Mouse (Mus musculus) bone marrow, adult 2 months (tissue): ENCODE measurements around the gene Xpnpep2. TPM values are rescaled to one million over a fixed set of nuclear protein-coding genes. Genes with fewer than 3 reads are reported as not detected.

Experiments
- H3K27ac ChIP-seq: fragments of 200-500 bp; 2 replicates; pipeline ENCODE4 v1.5.1; 2012; ENCODE audit warnings: low read depth, mild to moderate bottlenecking, control low read depth, inconsistent platforms, low read length; ENCODE audit not compliant: control insufficient read depth, poor library complexity, insufficient read depth
- H3K4me1 ChIP-seq: fragments of 200-500 bp; 2 replicates; pipeline ENCODE4 v1.6.1; 2011; ENCODE audit warnings: low read length; ENCODE audit not compliant: control insufficient read depth, insufficient read depth
- H3K4me3 ChIP-seq: fragments of 200-500 bp; replicated peaks from 2 replicates; pipeline ENCODE3; 2011; ENCODE audit warnings: mild to moderate bottlenecking, low read depth, low read length, control low read depth; ENCODE audit not compliant: control insufficient read depth
- CTCF ChIP-seq: fragments of 200-500 bp; IDR thresholded peaks from 2 replicates; pipeline ENCODE4 v1.5.1; 2011; ENCODE audit warnings: low read length, control low read depth; ENCODE audit not compliant: control insufficient read depth, insufficient read depth
- POLR2A ChIP-seq: fragments of 200-500 bp; IDR thresholded peaks from 2 replicates; pipeline ENCODE4 v1.6.1; 2011; ENCODE audit warnings: low read depth, mild to moderate bottlenecking, control low read depth, low read length, borderline replicate concordance; ENCODE audit not compliant: control insufficient read depth
- WGBS: fragments of 180-500 bp; shearing (Covaris S2); methylation state at CpG from one replicate; pipeline ENCODE4 v1.1.7; 2018; 5-methylcytosine and 5-hydroxymethylcytosine counted together
- polyA plus RNA-seq: library from polyadenylated mRNA; stranded (reverse); fragments of >200 nt; gene quantifications from 2 replicates; pipeline ENCODE4 v1.2.4, GENCODE M21; 2011; ENCODE audit warnings: low replicate concordance; ENCODE audit not compliant: missing spikeins, insufficient read depth, insufficient read length

The Xpnpep2 gene
- polyA plus RNA-seq = not detected in 2 replicates

DNA sequence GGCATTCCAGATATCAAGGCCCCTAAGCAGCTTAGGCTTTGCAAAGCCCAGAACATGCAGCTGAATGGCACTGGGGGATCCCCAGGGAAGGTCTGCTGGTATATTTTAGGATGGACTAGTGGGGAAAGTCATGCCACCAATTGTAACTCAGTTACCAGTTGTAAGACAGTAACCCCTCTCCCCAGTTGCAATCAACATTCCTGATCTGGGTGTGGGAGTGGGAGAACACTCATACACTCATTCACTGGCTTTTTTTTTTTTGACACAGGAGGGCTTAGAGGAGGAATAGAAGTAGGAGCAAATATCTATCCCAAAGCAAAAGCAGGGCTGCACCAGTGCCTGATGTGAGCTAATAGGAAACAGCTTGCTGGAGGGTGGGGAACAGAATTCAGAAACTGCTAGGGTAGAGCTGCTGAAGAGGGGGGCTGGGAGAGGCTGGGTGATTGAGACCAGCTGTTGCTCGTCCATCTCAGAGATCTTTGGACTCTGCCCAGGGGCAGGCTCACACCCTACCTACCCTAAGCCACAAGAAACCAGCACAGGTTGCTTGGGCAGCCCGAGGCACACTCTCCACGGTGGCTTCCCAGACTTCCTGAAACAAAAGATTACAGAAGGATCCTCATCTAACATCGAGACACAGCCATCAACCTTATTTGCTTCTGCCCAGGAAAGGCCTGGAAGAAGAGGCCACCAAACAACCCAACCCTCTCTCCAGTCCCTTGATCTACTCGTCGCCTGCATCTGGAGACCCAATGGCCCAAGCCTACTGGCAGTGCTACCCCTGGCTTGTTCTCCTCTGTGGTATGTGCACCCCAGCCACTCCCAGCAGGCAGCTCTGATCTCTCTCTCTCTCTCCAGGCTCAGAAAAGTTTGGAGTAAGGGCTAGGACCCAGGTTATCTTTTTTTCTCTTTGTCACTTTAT is at the start of gene Xpnpep2:
Gene Xpnpep2, plus strand, starts transcription at position 332 of the 922 bp plus-strand sequence.
- no peak for TF ChIP-seq POLR2A
- no peak for TF ChIP-seq CTCF
- WGBS = 30% methylated on average over 6 of the region's 6 CpGs
- H3K27ac ChIP-seq = no peak within 1 kb of the TSS

DNA sequence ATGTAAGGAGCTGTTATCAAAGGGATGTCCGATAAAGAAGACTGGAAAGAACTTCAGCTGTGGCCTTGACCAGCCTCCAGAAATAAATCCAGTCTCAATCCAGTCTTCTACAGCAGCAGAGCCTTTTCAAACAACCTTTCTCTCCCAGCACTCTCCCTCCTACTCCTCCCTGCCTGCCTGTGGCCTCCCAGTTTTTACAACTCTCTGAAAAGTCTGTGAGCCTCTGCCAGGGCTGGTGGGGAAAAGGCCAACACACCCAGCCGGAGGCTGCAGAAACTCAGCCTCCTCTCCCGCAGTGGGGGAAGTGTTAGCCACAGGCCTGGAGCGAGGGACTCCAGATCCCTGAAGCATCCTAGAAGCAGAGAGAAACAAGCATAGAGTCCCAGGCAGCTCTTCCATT is 46.0 kb upstream of the Xpnpep2 start:
- 88% methylated on average over 4 of the region's 4 CpGs for WGBS
- Histone ChIP-seq H3K27ac (no peak overlapping the region), H3K4me3 (no peak overlapping the region), H3K4me1 (no peaks in the 10 kb centered on the region)
- no peak for TF ChIP-seq POLR2A
- TF ChIP-seq CTCF = no peak

More for the DNA sequence above, at the start of gene Xpnpep2:
- Histone ChIP-seq H3K4me3 (no peak within 1 kb of the TSS), H3K4me1 (peaks cover 2% of the 10 kb centered on the region)

DNA sequence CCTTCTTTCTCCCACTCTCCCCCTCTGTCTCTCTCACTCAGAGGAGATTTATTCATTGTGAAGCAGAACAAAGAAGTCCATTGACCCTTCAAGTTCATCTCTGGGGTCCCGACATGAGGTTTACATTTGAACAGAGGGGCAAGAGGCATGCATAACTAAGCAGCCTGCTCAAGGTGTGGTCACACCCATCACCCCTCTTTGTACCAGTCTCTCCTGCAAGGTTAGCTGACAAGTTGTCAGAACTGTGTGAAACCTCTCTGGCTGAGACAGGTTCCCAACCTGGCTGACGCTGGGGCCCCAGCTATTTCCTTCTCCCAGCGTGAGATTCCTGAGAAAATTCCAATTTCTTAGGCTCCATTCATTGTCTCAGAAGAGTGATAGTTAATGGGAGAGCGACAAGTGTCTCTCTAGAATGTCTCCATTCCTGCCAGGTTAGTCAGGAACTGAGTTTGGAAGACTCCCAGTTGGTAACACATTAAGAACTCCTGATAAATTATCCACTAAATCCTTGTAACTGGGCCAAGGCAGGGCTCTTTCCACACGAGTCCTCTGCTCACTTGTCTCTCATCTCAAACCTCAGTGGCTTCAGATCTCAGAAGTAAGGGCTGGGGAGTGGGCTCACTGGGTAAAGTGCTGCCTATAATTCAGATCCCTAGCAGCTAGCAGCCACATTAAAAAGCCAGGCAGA is 44.2 kb upstream of the Xpnpep2 start:
- no peak overlapping the region for H3K27ac ChIP-seq
- TF ChIP-seq CTCF (no peak), POLR2A (no peak)
- 69% methylated on average over 5 of the region's 5 CpGs for WGBS
- no peak overlapping the region for H3K4me3 ChIP-seq
- no peaks in the 10 kb centered on the region for H3K4me1 ChIP-seq

DNA sequence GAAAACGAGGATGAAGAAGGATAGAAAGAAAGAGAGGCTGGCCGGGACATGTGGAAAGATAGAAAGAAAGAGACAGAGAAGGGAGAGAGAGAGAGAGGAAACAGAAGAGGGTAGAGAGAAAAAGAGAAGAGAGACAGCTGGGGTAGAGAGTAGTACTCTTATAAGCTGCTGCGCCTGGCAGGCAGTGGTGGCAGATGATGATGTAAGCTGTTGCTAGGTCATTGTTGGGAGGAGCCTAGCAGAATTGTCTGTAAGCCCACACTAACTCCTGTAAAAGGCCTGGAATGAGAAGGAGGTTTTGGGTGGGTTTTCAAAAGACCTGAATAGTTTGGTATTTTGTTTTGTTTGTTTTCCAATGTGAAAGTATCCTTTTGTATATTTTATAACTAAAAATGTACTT is 41.6 kb upstream of the Xpnpep2 start:
- Histone ChIP-seq H3K27ac (no peak overlapping the region), H3K4me3 (no peak overlapping the region), H3K4me1 (no peaks in the 10 kb centered on the region)
- TF ChIP-seq POLR2A (no peak), CTCF (no peak)
- WGBS = 61% methylated on average over 3 of the region's 3 CpGs

DNA sequence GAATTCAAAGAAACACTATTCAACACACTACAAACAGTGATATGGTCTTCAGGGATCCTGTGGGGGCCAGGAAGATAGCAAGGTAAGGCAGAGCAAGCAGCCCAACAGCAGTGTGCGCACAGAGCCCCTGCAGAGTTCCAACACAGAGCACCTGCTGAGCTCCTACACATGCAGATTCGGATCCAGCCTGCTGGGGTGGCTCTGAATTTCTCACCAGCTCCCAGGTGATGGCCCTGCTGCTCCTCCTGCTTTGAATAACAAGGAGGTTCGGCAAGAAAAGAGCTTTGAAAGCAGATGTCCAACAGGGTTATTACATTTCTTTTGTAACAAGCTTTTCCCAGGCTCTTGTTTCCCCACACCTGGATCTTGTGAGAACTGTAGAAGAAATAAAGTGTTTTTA is 36.6 kb upstream of the Xpnpep2 start:
- WGBS = 51% methylated on average over 3 of the region's 3 CpGs

DNA sequence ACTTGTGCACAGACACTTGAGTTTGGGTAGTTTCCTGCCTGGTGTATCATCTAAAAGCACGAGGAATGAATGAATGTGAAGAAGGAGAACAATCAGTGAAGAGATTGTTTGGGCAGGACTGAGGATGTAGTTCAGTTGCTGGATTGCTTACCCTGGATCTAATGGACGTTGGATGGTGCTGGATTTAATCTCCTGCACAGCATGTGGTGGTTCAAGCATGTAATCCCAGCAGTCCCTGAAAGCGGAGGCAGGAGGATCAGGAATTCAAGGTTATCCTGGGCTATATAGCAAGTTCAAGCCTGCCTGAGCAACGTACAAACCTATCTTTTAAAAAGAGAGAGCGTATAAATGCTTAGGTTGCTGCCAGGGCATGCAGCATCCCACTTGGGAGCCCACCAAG is 36.1 kb upstream of the Xpnpep2 start:
- no peak overlapping the region for H3K27ac ChIP-seq
- H3K4me1 ChIP-seq = no peaks in the 10 kb centered on the region
- WGBS = 62% methylated on average over 5 of the region's 5 CpGs
- TF ChIP-seq CTCF (no peak), POLR2A (no peak)
- no peak overlapping the region for H3K4me3 ChIP-seq

More for the DNA sequence above, 36.6 kb upstream of the Xpnpep2 start:
- no peak overlapping the region for H3K27ac ChIP-seq
- no peak for TF ChIP-seq CTCF
- TF ChIP-seq POLR2A = no peak
- no peaks in the 10 kb centered on the region for H3K4me1 ChIP-seq
- no peak overlapping the region for H3K4me3 ChIP-seq

DNA sequence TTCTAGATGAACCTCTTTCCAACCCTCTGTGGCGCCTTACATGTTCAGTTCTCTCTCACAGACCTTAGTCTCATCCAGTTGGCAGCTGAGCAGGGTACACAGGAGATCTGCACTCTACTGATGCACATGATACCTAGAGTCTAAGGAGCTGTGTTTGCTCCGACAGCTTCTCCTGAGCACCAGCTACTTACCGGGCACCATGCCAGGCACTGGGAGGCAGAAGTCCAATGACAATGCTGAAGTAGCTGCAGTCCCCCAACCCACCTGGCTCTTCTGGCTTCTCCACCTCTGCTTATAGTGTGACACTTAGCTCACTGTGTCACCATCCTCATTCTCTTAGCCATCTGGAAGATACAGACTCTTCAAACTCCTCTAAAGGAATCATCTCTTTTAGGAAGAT is 33.8 kb upstream of the Xpnpep2 start:
- Histone ChIP-seq H3K4me3 (no peak overlapping the region), H3K27ac (no peak overlapping the region), H3K4me1 (no peaks in the 10 kb centered on the region)
- TF ChIP-seq CTCF (no peak), POLR2A (no peak)
- WGBS = 65% methylated on average over 3 of the region's 3 CpGs

DNA sequence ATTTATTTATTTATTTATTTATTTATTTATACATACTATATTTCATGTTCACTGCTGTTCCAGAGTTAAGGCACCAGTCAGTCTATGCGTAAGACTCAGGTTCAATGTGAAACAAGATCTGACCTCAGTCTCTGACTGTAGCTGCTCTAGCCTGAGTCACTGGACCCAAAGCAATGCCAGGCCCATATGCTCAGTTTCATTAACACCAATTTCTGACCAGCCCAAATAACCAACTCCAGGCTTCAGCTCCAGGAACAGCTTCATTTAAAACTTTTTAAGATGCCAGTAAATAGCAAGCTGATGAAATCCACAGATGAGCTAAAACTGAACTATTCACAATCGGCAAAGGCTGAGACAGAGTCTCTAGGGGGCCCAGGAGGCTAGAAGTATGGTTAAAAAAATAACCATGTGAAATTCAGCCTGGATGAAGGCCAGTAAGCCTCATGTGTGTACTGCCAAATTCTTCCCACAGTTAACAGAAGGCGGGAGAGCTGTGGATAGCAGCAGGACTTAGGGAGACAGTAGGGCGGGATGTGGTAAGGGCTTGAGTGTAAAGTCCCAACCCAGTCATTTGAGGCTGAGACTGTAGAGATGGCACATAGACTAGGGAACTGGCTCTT is 31.6 kb upstream of the Xpnpep2 start:
- H3K4me3 ChIP-seq = no peak overlapping the region
- 87% methylated on average over 4 of the region's 4 CpGs for WGBS
- H3K27ac ChIP-seq = no peak overlapping the region
- TF ChIP-seq CTCF = no peak
- no peak for TF ChIP-seq POLR2A
- H3K4me1 ChIP-seq = no peaks in the 10 kb centered on the region
